Mouse (Mus musculus): ENCODE measurements at regions not wholly inside any gene's neighbourhood (a gene's known extent, or its start where the extent isn't known, plus 50 kb on each side); places are given as distances from the start of the nearest gene placed in this dataset.

DNA sequence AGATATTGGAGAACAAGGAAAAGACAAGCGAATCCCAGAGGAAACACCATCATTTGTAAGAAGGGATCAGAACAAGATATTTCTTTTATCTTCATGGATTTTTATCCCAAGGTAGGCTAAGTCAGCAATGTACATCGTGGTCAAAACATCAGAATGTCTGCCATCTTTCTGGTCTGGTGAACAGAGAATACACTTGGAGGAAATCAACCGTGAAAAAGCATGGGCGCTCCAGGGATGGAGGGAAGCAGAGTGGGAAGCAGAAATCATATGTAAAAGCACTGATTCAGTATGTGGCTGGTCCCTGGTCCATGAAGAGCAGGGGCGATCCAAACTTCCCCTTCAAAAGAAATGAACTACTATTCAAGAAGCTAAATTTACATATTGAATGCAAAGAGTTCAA is 517.0 kb upstream of the Sel1l start:
- H3K27ac ChIP-seq: no peak overlapping the region
- WGBS: 87% methylated on average over 5 of the region's 5 CpGs
- no peaks in the 10 kb centered on the region for H3K36me3 ChIP-seq
- H3K4me1 ChIP-seq (replicated peaks): no peaks in the 10 kb centered on the region
- no peaks in the 10 kb centered on the region for H3K9me3 ChIP-seq
- H3K27me3 ChIP-seq: no peaks in the 10 kb centered on the region
- no peak overlapping the region for H3K4me2 ChIP-seq
- H3K4me3 ChIP-seq (replicated peaks): no peak overlapping the region
- no peak overlapping the region for H3K9ac ChIP-seq (replicated peaks)
- ATAC-seq (ENCODE audit: insufficient number of reproducible peaks, insufficient read depth, low FRiP score, low TSS enrichment, low read depth): no peak

- H3K36me3 ChIP-seq: no peaks in the 10 kb centered on the region
- H3K4me3 ChIP-seq (replicated peaks): no peak overlapping the region
- WGBS: 77% methylated on average over 4 of the region's 4 CpGs
- no peak for ATAC-seq (ENCODE audit: insufficient number of reproducible peaks, insufficient read depth, low FRiP score, low TSS enrichment, low read depth)
- no peak overlapping the region for H3K27ac ChIP-seq
- no peak overlapping the region for H3K9ac ChIP-seq (replicated peaks)
- no peaks in the 10 kb centered on the region for H3K27me3 ChIP-seq
- H3K4me1 ChIP-seq (replicated peaks): no peaks in the 10 kb centered on the region
- H3K9me3 ChIP-seq: no peaks in the 10 kb centered on the region
- no peak overlapping the region for H3K4me2 ChIP-seq
Measured at GRCm38 (mm10) chr12:92353386-92354257, 504.7 kb upstream of the Sel1l start.

DNA sequence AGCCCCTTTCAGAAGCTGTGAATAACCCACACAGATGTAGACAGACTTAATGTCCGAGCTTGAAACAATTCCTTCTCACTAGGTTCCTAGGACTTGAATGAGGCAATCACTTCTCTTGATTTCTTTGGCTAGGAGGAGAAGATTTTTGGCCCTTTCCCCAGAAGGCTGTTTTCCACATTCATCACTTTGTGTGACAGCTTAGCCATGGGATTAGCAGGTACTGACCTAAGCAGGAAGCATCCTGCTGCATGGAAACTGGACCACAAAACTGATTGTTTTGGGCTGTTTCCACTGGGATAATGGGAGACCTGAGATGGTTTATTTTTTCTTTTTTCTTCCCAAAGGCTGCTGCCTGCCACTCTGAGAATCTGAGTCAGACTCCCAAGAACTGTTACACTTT is 469.3 kb upstream of the Sel1l start:
- no peaks in the 10 kb centered on the region for H3K9me3 ChIP-seq
- WGBS: 74% methylated on average over 1 of the region's 1 CpGs
- H3K4me1 ChIP-seq (replicated peaks): no peaks in the 10 kb centered on the region
- ATAC-seq (ENCODE audit: insufficient number of reproducible peaks, insufficient read depth, low FRiP score, low TSS enrichment, low read depth): no peak
- H3K36me3 ChIP-seq: no peaks in the 10 kb centered on the region
- no peak overlapping the region for H3K4me2 ChIP-seq
- no peaks in the 10 kb centered on the region for H3K27me3 ChIP-seq
- no peak overlapping the region for H3K27ac ChIP-seq
- no peak overlapping the region for H3K4me3 ChIP-seq (replicated peaks)
- no peak overlapping the region for H3K9ac ChIP-seq (replicated peaks)

- Histone ChIP-seq H3K9ac (replicated peaks) (no peak overlapping the region), H3K4me3 (replicated peaks) (no peak overlapping the region), H3K27me3 (no peaks in the 10 kb centered on the region), H3K4me1 (replicated peaks) (no peaks in the 10 kb centered on the region), H3K36me3 (no peaks in the 10 kb centered on the region), H3K9me3 (no peaks in the 10 kb centered on the region), H3K4me2 (no peak overlapping the region), H3K27ac (no peak overlapping the region)
- no peak for ATAC-seq (ENCODE audit: insufficient number of reproducible peaks, insufficient read depth, low FRiP score, low TSS enrichment, low read depth)
- 92% methylated on average over 3 of the region's 3 CpGs for WGBS
Measured at GRCm38 (mm10) chr12:92317609-92318008, 468.7 kb upstream of the Sel1l start.

GRCm38 (mm10) chr12:92316285-92316684 is 467.3 kb upstream of the Sel1l start:
- Histone ChIP-seq H3K9me3 (no peaks in the 10 kb centered on the region), H3K27ac (no peak overlapping the region), H3K9ac (replicated peaks) (no peak overlapping the region), H3K4me3 (replicated peaks) (no peak overlapping the region), H3K27me3 (no peaks in the 10 kb centered on the region), H3K36me3 (no peaks in the 10 kb centered on the region), H3K4me1 (replicated peaks) (no peaks in the 10 kb centered on the region), H3K4me2 (no peak overlapping the region)
- ATAC-seq (ENCODE audit: insufficient number of reproducible peaks, insufficient read depth, low FRiP score, low TSS enrichment, low read depth): no peak

DNA sequence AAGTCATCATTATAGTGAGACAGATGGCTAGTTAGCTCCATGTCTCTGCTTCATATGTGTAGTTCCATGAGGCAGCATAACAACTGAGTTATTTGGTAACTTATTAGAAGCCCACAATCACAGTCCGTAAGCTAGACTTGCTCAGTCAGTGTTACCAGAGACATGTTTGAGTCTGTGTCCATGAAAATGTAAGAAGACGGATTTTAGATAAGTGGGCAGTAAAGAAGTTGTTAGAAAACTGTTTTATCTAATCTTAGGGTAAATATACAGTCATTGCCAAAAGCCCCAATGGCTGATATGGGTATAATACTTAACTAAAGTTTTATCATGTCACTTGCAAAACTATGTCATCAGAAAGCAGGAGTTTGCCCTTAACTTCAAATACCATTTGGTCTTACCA is 466.9 kb upstream of the Sel1l start:
- Histone ChIP-seq H3K4me2 (no peak overlapping the region), H3K4me3 (replicated peaks) (no peak overlapping the region), H3K9me3 (no peaks in the 10 kb centered on the region), H3K4me1 (replicated peaks) (no peaks in the 10 kb centered on the region), H3K27me3 (no peaks in the 10 kb centered on the region), H3K9ac (replicated peaks) (no peak overlapping the region), H3K27ac (no peak overlapping the region), H3K36me3 (no peaks in the 10 kb centered on the region)
- WGBS: 81% methylated on average over 2 of the region's 2 CpGs
- no peak for ATAC-seq (ENCODE audit: insufficient number of reproducible peaks, insufficient read depth, low FRiP score, low TSS enrichment, low read depth)

DNA sequence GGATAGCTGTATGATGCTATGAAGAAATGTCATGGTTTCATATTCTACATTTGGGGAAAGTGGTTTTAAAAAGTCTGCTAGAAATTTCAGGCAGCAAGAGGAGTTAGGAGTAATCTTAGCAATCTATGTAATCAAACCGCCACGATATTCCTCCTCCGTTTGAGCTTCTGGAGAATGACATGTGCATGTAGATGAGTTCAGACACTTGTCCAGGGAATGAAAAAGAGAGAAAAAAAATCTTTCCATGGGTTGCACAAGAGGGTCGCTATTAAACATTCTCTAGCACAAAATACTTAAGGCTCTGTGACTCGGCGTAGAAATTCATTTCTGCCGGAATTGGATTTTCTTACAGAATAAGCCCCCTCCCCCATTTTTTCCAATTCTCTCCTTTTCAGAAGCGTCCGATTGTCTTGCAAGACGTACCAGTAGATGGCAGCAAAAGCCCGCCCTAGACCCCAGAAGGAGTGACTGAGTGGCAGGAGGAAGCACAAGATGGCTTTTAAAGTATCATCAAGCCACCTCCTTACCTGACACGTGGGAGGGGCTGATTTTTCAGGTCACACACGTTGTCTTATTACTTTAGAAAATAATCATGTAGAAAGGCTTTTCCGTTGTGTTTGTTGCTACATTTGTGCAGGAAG is 454.1 kb upstream of the Sel1l start:
- WGBS: 26% methylated on average over 14 of the region's 14 CpGs
- no peaks in the 10 kb centered on the region for H3K4me1 ChIP-seq (replicated peaks)
- no peaks in the 10 kb centered on the region for H3K36me3 ChIP-seq

GRCm38 (mm10) chr12:92294887-92295286 is 445.9 kb upstream of the Sel1l start:
- Histone ChIP-seq H3K4me2 (no peak overlapping the region), H3K9ac (replicated peaks) (no peak overlapping the region), H3K4me1 (replicated peaks) (no peaks in the 10 kb centered on the region; the same call in 1 of the 2 replicates), H3K9me3 (no peaks in the 10 kb centered on the region), H3K27me3 (no peaks in the 10 kb centered on the region), H3K36me3 (no peaks in the 10 kb centered on the region), H3K27ac (no peak overlapping the region), H3K4me3 (replicated peaks) (no peak overlapping the region)
- WGBS: 82% methylated on average over 4 of the region's 4 CpGs
- ATAC-seq (ENCODE audit: insufficient number of reproducible peaks, insufficient read depth, low FRiP score, low TSS enrichment, low read depth): no peak

More for the DNA sequence above, 454.1 kb upstream of the Sel1l start:
- Histone ChIP-seq H3K4me3 (replicated peaks) (no peak overlapping the region), H3K9me3 (no peaks in the 10 kb centered on the region), H3K27ac (no peak overlapping the region), H3K4me2 (no peak overlapping the region), H3K27me3 (no peaks in the 10 kb centered on the region), H3K9ac (replicated peaks) (no peak overlapping the region)
- ATAC-seq (ENCODE audit: insufficient number of reproducible peaks, insufficient read depth, low FRiP score, low TSS enrichment, low read depth): no peak

DNA sequence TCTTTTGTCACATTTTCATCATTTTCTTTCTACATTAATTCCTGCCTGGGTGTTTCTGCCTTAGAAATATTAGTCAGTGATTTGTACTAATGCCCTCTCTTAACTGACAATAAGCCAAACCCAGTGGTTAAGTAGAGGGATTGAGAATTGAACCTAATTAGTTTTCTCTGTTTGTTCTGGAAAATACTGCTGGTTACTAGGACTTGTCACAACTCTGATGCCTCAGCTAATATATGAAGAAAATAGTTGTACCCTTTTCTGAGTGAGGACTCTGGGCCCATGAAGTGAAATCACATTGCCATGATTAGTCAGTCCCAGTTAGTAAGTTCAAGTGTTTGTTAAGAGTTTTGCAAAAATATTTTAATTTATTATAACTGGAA is 444.4 kb upstream of the Sel1l start:
- no peaks in the 10 kb centered on the region for H3K36me3 ChIP-seq
- no peak for ATAC-seq (ENCODE audit: insufficient number of reproducible peaks, insufficient read depth, low FRiP score, low TSS enrichment, low read depth)
- no peaks in the 10 kb centered on the region for H3K27me3 ChIP-seq
- H3K4me1 ChIP-seq (replicated peaks): no peaks in the 10 kb centered on the region; the same call in 1 of the 2 replicates
- no peaks in the 10 kb centered on the region for H3K9me3 ChIP-seq
- H3K4me3 ChIP-seq (replicated peaks): no peak overlapping the region
- no peak overlapping the region for H3K4me2 ChIP-seq
- no peak overlapping the region for H3K27ac ChIP-seq
- H3K9ac ChIP-seq (replicated peaks): no peak overlapping the region

- Histone ChIP-seq H3K9me3 (no peaks in the 10 kb centered on the region), H3K9ac (replicated peaks) (no peak overlapping the region), H3K27me3 (no peaks in the 10 kb centered on the region), H3K4me2 (no peak overlapping the region), H3K4me1 (replicated peaks) (no peaks in the 10 kb centered on the region; the same call in 1 of the 2 replicates), H3K4me3 (replicated peaks) (no peak overlapping the region), H3K36me3 (no peaks in the 10 kb centered on the region), H3K27ac (no peak overlapping the region)
- no peak for ATAC-seq (ENCODE audit: insufficient number of reproducible peaks, insufficient read depth, low FRiP score, low TSS enrichment, low read depth)
- WGBS: 31% methylated on average over 11 of the region's 11 CpGs
Measured at GRCm38 (mm10) chr12:92292460-92293340, 443.7 kb upstream of the Sel1l start.

GRCm38 (mm10) chr12:92291490-92291889 is 442.5 kb upstream of the Sel1l start:
- WGBS: 73% methylated on average over 1 of the region's 1 CpGs
- Histone ChIP-seq H3K27ac (no peak overlapping the region), H3K9ac (replicated peaks) (no peak overlapping the region), H3K4me3 (replicated peaks) (no peak overlapping the region), H3K36me3 (no peaks in the 10 kb centered on the region), H3K4me1 (replicated peaks) (no peaks in the 10 kb centered on the region; the same call in 1 of the 2 replicates), H3K27me3 (no peaks in the 10 kb centered on the region), H3K9me3 (no peaks in the 10 kb centered on the region), H3K4me2 (no peak overlapping the region)
- no peak for ATAC-seq (ENCODE audit: insufficient number of reproducible peaks, insufficient read depth, low FRiP score, low TSS enrichment, low read depth)
